In genomic region chr7:141041661-141042060, GRCm38 (mm10) we compare ENCODE assay signal across 10 mouse cellular contexts. TPM values are rescaled to one million over a fixed set of nuclear protein-coding genes. Genes with fewer than 3 reads are reported as not detected.
DNase-seq lines count a peak whose midpoint lies in the region.
"Had no signal": no experiment of that assay in that cellular context is flagged by ENCODE, and none has a peak within 500 bp of the region (broad histone marks: within the 10 kb centered on the region; RNA-seq: fewer than 3 reads in every experiment).

No protein-coding gene starts in this region.

- WGBS in heart, embryonic 10.5 days, result 37% methylated on average over 5 of the region's 5 CpGs

- 0 out of 2 replicates have a peak, but pooled peaks cover 4% of the 10 kb centered on the region for H3K4me1 ChIP-seq in heart, embryonic 10.5 days

- H3K36me3 ChIP-seq in heart, embryonic 10.5 days, result no peaks in the 10 kb centered on the region

- no peak overlapping the region for H3K4me3 ChIP-seq in heart, embryonic 10.5 days

- no peaks in the 10 kb centered on the region for H3K9me3 ChIP-seq in heart, embryonic 10.5 days

- DNase-seq in left cerebral cortex, postnatal 4 days, result peak; percentile 80
- DNase-seq in left cerebral cortex, adult 11 months (ENCODE audit: low spot score), result no peak
- peak; percentile 37 to 65 for DNase-seq in cerebellum, postnatal 4 days (ENCODE audit: low spot score in 2 of 2)
- peak; percentile 82 for DNase-seq in heart, embryonic 10.5 days (ENCODE audit: low spot score)
- DNase-seq in kidney, adult 8-10 months, result peak; percentile 65 to 67
- peak; percentile 84 to 91 for DNase-seq in lung, adult 18-20 months
- DNase-seq in ovary, postnatal 36 days (ENCODE audit: low spot score), result peak; percentile 67
- no peak for DNase-seq in spleen, adult 12 weeks (ENCODE audit: low spot score)

- H3K27ac ChIP-seq in heart, embryonic 10.5 days, result peak overlapping the region; percentile 7; the same call in 1 of the 2 replicates

- intact Hi-C loops in left cerebral cortex, postnatal 4 days (cut with DNase I), result loop anchor here (5.0 kb wide), 1 partner anchor 74 kb away; the partner anchor contains the start of gene Ifitm1

- H3K27me3 ChIP-seq in heart, embryonic 10.5 days (ENCODE audit: insufficient read depth, poor library complexity, severe bottlenecking), result peaks cover 8% of the 10 kb centered on the region

RNA-seq across cellular contexts. Expression of gene Gm17387, which starts 12.7 kb away (rescaled TPM):
- not detected for total RNA-seq in left cerebral cortex, postnatal 4 days (2021)
- not detected in 2 replicates for polyA plus RNA-seq in heart, embryonic 10.5 days (2016; fragmentation: Nextera tagmentation; extraction: Ambion mirVana)
- total RNA-seq: ES-E14; layer of hippocampus, adult 18-20 months had no signal

RNA-seq across cellular contexts. Expression of gene B4galnt4, which starts 19.2 kb away (rescaled TPM):
- total RNA-seq in left cerebral cortex, postnatal 4 days (2021), result 100 to 1,000 TPM; 132 to 150 TPM
- polyA plus RNA-seq in heart, embryonic 10.5 days (2016; fragmentation: Nextera tagmentation; extraction: Ambion mirVana), result 2.6 and 12.7 TPM in 2 replicates

RNA-seq across cellular contexts. Expression of gene Ifitm6, which starts 23.9 kb away (rescaled TPM):
- not detected for total RNA-seq in left cerebral cortex, postnatal 4 days (2021)
- not detected in 2 replicates for polyA plus RNA-seq in heart, embryonic 10.5 days (2016; fragmentation: Nextera tagmentation; extraction: Ambion mirVana)
- total RNA-seq: layer of hippocampus, adult 18-20 months had no signal

RNA-seq across cellular contexts. Expression of gene Ifitm3, which starts 31.1 kb away (rescaled TPM):
- 10 to 100 TPM in 1 of 2 experiments, 1 to 10 TPM in 1; 8.9 to 12.8 TPM for total RNA-seq in left cerebral cortex, postnatal 4 days (2021)
- polyA plus RNA-seq in heart, embryonic 10.5 days (2016; fragmentation: Nextera tagmentation; extraction: Ambion mirVana), result 24.5 and 32.7 TPM in 2 replicates

RNA-seq across cellular contexts. Expression of gene Pkp3, which starts 36.4 kb away (rescaled TPM):
- total RNA-seq in left cerebral cortex, postnatal 4 days (2021), result not detected
- polyA plus RNA-seq in heart, embryonic 10.5 days (2016; fragmentation: Nextera tagmentation; extraction: Ambion mirVana), result 0.94 and 3.4 TPM in 2 replicates
- total RNA-seq: layer of hippocampus, adult 18-20 months had no signal

Comparison
In these comparisons a context has a peak if more than half of its experiments do, and no peak if none do; other contexts are left out.
1. DNase-seq: peak in left cerebral cortex, postnatal 4 days (single experiment), cerebellum, postnatal 4 days (2 of 2), heart, embryonic 10.5 days (single experiment), kidney, adult 8-10 months (2 of 2), lung, adult 18-20 months (2 of 2) and ovary, postnatal 36 days (single experiment); none in left cerebral cortex, adult 11 months (single experiment) and spleen, adult 12 weeks (single experiment).